Mouse (Mus musculus) spleen, postnatal 14 days (tissue): ENCODE measurements around the gene Chil4.
"Not testable (repeated sequence)": the region's sequence is repeated elsewhere in the genome, so short reads cannot be mapped to it uniquely, and the experiment has no call there.

ENCODE experiments used
- DNase-seq, 2 experiments: peaks; one replicate each; pipeline ENCODE4 v3.0.0; 2021 to 2022; ENCODE audit warnings: low spot score in 2 of 2

Chil4 gene

DNA sequence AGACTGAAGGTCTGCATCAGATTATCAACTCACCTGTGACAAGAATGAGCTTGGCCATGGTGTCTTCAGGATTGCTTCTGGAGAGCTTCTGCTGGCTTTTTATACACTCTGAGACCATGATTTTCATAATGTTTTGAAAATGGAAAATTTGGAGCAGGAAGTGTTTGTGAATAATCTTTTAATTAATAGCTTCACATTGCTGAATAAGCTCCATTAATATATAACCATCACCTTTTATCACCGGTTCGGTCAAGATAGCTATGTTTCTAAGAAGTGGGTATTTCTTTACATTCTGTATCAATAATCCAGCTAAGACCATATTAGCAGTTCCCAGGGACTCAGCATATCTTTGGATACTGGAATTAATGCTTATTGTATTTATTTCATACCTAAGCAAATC is at the start of gene Chil4:
Gene Chil4, minus strand, starts transcription at position 101 of the 400 bp plus-strand sequence.
- DNase-seq = no peak

DNA sequence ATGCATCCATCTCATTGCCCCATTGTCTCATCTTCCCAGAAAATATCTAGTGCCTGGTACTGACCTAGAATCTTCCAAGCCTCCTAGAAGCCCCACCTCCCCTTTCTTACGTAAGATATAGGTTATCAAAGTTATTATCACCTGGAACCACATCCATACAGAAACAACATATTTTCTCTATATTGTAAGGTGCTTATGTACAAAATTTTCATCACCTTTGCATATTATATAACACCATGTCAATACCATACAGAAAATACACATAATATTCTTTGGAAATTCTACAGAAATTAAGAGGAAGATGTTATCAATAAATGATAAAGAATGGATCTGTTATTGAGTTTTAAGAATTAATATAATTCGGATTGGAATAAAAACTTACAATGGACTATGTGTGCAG is 46.5 kb upstream of the Chil4 start:
- DNase-seq = no peak

DNA sequence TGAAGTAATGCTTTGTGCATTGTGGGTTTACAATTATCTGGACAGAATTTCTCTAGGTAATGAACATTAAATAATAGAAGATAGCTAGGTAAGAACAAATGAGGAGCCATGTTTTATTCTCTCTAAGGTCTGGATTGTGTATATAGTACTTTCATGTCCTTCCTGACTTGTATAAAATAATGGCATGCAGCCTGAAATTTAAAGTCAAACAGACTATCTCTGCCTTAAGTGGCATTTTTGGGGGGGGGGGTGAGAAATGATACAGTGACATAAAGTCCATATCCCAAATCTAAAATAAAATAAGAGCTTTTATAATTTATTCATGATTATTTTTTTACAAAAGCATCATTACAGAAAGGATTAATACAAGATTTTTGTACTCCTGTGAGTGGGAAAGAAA is 45.5 kb upstream of the Chil4 start:
- no peak for DNase-seq

DNA sequence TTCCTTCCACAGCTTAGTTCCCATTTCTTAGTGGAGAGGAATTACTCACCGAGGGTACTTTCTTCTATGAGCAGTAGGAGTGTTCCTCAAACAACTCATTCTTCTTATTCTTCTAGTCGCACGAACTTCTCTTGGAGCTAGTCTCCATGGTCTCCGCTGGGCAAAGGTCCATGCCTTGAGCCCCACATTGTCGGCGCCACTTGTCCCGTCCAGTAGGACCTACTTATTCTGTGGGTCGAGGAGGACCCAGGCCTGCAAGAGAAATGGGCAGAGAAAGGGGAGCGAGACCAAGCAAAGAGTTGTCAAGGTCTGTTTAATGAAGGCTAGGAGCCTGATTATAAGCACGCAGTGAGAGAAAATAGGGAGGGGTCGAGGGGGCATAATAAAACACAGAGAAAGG is 37.8 kb upstream of the Chil4 start:
- DNase-seq = not testable (repeated sequence)

DNA sequence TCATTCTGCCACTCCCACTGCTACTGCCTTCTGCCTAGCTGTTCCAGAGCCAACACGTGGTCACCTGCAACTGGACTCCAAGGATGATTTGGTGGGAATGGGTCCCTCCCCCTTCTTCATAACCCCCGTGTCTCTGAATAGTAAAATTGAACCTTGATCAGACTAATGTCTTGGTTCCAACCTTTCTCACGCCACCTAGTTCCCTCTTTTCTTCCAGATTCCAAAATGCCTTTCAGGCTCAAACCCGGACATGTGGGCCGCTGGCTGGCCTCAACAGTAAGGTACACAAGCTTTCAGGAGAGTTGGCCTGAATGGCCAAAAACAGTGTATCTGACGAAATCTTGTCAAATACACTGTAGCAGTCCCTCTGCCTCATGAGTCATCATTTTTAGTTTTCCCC is 33.4 kb upstream of the Chil4 start:
- no peak for DNase-seq

DNA sequence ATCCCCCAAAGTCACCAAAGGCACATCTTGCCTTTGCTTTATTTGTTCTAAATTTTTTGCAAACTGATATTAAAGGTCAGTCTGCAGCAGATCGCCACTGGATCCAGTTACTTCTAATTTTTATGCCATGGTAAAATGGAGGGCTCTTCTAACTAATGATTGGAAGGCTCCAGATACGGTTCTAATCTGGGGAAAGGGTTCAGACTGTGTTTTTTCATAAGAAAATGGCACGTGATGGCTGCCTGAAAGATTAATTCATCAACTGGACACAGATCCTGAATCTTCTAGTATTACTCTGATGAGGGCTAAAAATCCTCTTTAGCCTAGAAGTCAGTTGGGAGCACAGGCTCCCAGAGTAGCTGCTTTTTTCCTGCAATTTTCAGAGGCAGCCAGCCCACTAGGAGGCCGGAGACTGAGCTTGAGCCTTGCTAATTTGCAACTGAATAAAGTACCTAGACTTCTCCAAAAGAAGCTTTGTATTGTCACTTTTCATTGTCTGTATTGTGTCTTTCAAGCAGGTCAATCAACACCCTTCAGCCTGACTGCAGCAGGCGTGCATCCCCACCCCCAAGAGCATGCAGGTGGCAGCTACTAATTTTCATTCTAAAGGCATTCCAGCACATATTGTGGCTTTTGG is 31.6 kb upstream of the Chil4 start:
- not testable (repeated sequence) for DNase-seq

DNA sequence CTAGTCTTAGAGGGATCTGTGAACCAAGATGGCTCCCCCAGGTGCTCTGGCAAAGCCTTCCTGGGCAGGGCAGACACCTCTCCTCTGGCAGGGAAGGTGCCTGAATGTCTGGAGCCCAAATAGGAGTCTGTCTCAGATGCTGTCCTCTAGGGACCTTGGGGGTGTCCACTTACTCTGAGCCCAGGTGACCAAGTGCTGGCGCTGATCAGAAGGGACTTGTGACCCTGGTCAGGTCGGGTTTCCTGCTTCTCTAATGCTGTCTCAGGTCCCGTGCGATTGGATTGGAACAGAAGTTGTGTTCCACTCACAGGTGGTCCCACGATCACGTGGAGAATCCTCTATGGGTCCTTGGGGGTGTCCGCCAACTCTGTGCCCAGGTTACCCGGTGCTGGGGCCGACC is 28.1 kb upstream of the Chil4 start:
- not testable (repeated sequence) for DNase-seq

DNA sequence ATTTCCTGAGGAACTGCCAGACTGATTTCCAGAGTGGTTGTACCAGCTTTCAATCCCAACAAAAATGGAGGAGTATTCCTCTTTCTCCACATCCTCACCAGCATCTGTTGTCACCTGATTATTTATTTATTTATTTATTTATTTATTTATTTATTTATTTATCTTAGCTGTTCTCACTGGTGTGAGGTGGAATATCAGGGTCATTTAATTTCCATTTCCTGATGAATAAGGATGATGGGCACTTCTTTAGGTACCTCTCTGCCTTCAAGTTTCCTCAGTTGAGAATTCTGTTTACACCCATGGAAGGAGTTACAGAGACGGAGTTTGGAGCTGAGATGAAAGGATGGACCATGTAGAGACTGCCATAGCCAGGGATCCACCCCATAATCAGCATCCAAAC is 20.9 kb upstream of the Chil4 start:
- not testable (repeated sequence) for DNase-seq

DNA sequence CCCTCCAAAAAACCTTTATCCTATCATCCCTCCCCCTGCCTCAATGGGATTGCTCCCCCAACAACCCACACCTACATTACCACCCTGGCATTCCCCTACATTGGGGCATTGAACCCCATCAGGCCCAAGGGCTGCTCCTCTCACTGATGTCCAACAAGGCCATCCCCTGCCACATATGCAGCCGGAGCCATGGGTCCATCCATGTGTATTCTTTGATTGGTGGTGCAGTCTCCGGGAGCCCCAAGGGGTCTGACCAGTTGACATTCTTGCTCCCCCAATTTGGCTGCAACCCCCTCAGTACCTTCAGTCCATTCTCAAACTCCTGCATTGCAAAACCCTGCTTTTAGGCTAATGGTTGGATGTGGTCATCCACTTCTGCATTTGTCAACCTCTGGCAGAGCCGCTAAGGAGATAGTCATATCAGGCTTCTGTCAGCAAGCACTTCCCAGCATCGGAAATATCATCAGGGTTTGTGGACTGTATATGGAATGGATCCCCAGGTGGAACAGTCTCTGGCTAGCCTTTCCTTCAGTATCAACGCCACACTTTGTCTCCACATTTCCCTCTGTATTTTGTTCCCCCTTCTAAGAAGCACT is 20.0 kb upstream of the Chil4 start:
- no peak for DNase-seq

DNA sequence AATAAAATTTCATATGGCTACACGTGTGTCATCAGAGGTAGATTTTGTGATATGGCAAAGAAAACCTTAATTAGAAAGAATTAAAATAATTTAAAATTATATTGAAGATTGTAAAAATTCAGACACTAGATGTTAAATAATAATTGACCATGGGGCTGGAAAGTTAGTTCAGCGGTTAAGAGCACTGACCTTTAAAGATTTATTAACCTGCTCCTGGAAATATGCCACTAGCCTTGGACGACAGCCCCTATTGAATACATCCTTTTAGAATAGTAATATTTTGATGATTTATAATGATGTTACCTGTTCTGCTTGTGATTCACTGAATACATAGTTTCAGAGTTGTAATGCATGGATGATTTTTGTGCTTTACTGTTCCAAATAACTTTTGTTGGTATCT is 4.1 kb upstream of the Chil4 start:
- DNase-seq = not testable (repeated sequence)

DNA sequence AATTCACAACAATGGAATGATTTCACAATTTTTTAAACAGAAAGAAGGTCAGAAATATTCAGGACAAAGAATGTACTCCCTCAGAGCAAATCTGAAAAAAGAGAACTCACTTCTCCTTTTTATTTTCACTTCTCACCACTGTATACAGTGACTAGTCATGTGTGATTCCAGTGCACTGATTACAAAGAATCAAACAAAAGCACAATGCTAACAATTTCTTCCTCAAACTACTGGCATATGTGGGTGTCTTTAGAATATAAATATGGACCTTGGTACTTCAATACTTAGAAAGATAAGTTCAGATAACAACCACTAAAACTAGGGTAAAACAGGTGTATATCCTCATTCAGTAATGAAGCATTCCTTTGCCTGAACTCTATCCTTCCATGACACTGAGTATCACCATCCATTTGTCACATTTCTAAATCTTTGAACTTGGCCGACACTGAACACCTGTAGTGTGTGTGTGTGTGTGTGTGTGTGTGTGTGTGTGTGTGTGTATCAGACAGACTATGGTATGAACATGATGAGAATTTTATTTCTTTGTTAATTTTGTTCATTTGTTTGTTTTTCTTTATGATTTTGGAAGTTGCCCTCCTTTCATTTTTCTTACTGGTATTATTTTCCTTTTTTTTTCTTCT is 2.4 kb upstream of the Chil4 start:
- DNase-seq = no peak

DNA sequence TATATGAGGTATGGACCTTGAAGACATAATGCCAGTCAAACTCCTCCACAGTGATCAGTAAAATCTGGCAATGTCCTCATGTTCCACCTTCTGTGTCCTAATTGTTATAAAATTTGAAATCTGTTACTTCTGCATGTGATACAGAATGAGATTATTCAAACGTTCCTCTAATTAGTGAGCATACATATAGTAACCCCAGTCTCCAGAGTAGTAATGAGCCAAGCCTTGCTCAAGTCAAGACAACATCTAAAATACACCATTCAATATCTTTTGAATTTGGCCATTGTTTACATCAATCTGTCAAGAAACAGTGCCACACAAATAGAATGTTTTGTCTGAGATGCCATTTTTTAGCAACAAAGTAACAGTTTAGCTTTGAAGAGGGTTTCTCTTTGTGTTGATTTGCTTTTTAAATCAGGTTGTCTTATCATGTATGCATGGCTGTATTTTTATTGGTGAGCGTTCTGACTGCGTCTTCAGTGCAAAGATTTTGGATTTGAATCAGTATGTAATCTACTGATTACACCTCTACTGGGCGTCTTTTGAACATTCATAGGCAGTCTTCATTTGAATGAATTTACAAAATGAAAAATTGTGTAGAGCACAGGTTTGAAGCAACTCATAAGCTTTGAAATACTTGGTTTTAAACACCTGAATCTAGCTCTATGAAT is 888 bp downstream of the Chil4 start:
- DNase-seq = not testable (repeated sequence)

DNA sequence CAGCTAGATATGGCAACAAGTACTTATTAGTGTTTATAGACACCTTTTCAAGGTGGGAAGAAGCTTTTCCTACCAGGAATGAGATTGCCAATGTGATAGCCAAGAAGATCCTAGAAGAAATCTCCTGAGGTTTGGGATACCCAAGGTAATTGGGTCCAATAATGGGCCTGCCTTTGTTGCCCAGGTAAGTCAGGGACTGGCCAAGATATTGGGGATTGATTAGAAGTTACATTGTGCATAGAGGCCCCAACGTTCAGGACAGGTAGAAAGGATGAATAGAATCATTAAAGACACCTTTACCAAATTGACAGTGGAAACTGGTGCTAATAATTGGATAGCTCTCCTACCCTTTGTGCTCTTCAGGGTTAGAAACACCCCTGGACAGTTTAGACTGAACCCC is 21.3 kb downstream of the Chil4 start:
- not testable (repeated sequence) for DNase-seq

DNA sequence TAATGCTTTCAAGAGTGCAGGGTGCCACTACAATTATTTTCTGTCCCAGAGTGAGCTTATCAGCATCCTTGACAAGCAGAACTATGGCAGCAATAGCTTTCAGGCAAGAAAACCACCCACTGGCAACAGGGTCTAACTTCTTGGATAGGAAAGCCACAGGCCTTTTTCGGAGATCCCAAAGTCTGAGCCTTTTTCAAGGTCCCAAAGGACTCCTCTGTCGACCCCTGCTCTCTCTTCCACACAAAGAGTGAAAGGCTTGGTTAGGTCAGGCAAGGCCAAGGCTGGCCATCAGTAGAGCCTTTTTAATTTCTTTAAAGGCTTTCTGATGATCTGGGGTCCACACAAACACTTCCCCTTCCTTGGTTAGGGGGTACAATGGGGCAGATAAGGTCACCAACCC is 22.1 kb downstream of the Chil4 start:
- not testable (repeated sequence) for DNase-seq

DNA sequence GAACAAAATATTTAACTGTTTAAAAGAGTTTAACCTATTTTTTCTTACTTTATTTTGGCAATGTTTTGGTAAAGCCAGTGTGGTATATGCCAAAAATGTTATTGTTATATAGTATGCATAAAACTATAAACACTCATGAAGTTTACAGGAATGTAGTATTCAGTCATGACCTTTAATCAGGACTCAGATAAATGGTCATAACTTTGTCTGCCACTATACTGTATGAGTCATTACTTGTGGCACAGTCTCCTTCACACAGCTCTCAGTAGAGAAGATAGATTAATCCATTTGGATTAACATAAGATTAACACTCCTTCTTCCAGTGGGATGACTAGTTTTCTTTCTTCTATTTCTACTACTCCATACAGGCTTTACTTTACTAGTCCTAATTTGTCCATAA is 23.0 kb downstream of the Chil4 start:
- no peak for DNase-seq

DNA sequence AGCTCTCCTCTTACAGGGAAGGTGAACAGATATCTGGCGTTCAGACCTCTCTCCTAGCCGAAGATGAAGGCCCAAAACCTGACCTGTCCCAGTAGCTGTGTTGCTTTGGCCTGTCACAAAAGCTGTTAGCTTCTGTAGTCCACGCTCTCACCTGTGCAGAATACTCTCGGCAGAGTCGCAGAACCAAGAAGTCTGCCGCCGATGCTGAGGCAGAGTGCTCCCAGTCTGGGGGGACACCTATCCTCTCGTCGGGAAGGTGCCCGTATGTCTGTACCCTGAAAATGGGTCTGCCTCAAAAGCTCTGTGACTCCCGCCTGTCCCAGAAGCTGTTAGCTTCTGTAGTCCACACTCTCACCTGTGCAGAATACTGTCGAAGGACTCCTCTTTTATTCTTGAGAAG is 23.8 kb downstream of the Chil4 start:
- no peak for DNase-seq

DNA sequence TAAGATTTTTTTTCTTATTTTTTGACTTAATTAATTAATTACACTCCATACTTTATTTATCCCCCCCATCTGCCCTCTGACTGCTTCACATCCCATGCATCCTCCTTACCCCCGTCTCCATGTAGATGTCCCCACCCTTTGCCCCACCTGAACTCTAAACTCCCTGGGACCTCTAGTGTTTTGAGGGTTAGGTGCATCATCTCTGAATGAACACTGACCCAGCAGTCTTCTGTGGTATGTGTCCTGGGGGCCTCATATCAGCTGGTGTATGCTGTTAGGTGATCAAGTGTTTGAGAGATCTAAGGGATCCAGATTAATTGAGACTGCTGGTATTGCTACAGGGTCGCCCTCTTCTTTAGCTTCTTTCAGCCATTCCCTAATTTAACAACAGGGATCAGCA is 31.3 kb downstream of the Chil4 start:
- no peak for DNase-seq

DNA sequence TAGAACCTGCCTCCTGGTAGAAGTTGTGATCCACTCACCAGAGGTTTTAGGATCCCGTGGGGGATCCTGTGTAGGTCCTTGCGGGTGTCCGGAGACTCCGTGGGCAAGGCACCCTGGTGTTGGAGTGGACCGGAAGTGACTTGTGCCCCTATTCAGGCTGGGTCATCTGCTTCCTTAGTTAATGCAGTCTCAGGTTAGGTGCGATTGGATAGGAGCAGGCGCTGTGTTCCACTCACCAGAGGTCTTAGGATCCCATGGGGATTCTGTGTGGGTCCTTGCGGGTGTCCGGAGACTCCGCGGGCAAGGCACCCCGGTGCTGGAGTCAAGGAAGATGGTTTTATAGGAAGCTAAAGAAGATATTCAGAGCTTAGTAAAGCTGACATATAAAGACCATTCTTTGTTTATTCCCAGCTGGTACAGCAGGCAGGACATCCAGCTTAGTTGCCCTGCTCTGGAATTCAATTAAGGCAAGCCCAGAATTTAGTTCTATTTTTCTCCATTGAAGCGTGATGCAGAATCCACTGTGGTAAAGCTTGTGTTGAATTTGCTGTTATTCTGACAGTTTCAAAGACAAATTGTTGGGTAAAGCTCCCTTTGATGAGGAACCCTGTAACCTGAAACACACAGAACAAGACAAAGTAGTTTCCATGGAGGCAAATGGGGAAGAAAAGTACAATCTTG is 41.7 kb downstream of the Chil4 start:
- DNase-seq = no peak

DNA sequence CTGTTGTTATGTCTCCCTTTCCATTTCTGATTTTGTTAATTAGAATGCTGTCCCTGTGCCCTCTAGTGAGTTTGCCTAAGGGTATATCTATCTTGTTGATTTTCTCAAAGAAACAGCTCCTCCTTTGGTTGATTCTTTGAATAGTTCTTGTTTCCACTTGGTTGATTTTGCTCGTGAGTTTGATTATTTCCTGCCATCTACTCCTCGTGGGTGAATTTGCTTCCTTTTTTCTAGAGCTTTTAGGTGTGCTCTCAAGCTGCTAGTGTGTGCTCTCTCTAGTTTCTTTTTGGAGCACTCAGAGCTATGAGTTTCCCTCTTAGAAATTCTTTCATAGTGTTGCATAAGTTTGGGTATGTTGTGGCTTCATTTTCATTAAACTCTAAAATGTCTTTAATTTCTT is 44.3 kb downstream of the Chil4 start:
- not testable (repeated sequence) for DNase-seq

DNA sequence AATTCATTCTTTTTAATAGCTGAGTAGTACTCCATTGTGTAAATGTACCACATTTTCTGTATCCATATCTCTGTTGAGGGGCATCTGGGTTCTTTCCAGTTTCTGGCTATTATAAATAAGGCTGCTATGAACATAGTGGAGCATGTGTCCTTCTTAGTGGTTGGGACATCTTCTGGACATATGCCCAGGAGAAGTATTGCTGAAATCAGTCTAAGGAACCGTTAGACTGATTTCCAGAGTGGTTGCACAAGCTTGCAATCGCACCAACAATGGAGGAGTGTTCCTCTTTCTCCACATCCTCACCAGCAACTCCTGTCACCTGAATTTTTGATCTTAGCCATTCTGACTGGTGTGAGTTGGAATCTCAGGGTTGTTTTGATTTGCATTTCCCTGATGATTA is 46.8 kb downstream of the Chil4 start:
- not testable (repeated sequence) for DNase-seq

DNA sequence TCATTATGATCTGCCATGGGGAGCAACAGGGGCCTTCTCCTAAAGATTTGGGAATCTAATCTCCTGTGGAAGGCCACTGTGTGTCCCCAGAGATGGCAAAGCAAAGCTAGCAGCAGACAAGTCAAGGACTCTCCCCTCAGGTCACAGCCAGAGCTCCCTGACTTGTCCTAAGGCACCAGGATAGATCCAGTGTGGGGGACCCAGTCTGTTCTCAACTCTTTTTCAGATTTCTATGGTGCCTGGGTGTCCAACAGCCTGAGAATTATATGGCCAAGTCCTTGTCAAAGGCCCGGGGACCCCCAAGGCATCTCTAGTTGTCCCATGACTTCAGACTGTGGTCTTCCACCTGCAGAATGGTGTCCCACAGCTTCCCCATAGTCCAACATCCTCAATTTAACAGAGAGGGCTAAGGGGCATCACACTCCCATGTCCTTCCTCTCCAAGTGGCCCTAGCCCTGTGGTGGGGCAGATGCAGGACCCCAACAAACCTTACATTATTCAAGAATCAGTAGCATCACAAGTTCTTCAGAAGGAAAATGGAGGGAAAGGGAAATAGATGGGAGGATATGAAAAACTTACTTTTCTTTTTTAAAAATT is 48.1 kb downstream of the Chil4 start:
- DNase-seq = no peak

DNA sequence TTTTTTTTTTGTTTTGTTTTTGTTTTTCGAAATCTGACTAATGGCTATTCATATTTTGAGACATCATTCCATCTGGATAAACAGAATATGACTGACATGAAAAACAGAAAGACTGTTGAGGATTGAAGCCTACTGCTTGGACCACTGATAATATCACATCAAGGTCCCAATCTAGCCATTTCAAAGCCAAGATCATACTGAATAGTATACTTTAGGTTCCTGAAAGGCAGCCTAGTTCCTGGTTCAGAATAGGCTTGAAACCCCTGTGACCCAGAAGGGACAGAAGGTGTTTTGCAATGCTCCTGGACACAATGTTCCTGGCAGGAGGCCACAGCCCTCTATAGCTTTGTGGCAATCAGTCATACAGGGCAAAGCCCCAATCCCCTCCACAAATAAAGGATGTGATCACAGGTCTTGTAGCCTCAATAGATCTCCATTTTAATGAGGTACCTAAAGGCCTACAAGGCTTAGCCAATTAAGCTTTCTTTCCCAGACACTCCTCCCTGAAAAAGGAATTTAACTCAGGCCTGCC is 48.7 kb downstream of the Chil4 start:
- DNase-seq = no peak
